Mouse (Mus musculus) neural tube, embryonic 13.5 days (tissue): ENCODE measurements around the gene Tmem136. TPM values are rescaled to one million over a fixed set of nuclear protein-coding genes. Genes with fewer than 3 reads are reported as not detected.

Source experiments
- ATAC-seq: fragments of 200-750 bp; cut with Nextera tagmentation; 2 replicates; pipeline ENCODE4 v1.8.0; 2017; ENCODE audit warnings: low read depth, mild to moderate bottlenecking, moderate TSS enrichment, moderate library complexity
- H3K27ac ChIP-seq: fragments of 300-500 bp; sonication (generic); replicated peaks from 2 replicates; pipeline ENCODE4 v1.5.1; 2015; ENCODE audit warnings: moderate library complexity, mild to moderate bottlenecking, inconsistent platforms
- H3K27me3 ChIP-seq: fragments of 300-500 bp; sonication (generic); 2 replicates; pipeline ENCODE4 v1.6.1; 2015; ENCODE audit warnings: mild to moderate bottlenecking, inconsistent platforms
- H3K36me3 ChIP-seq: fragments of 300-500 bp; sonication (generic); 2 replicates; pipeline ENCODE4 v1.6.1; 2015; ENCODE audit warnings: mild to moderate bottlenecking, inconsistent platforms
- H3K4me1 ChIP-seq: fragments of 300-500 bp; sonication (generic); replicated peaks from 2 replicates; pipeline ENCODE4 v1.6.1; 2015; ENCODE audit warnings: inconsistent platforms
- H3K4me2 ChIP-seq: fragments of 300-500 bp; sonication (generic); 2 replicates; pipeline ENCODE4 v1.6.1; 2015; ENCODE audit warnings: inconsistent platforms, mild to moderate bottlenecking, moderate library complexity
- H3K4me3 ChIP-seq: fragments of 300-500 bp; sonication (generic); 2 replicates; pipeline ENCODE4 v1.5.1; 2015; ENCODE audit warnings: mild to moderate bottlenecking, inconsistent platforms
- H3K9ac ChIP-seq: fragments of 300-500 bp; sonication (generic); 2 replicates; pipeline ENCODE4 v1.6.1; 2015; ENCODE audit warnings: moderate library complexity, mild to moderate bottlenecking, inconsistent platforms
- H3K9me3 ChIP-seq: fragments of 300-500 bp; sonication (generic); 2 replicates; pipeline ENCODE4 v1.6.1; 2016; ENCODE audit warnings: inconsistent platforms
- WGBS: fragments of 180-500 bp; shearing (Covaris S2); methylation state at CpG from one replicate; pipeline ENCODE4 v1.1.7; 2015; 5-methylcytosine and 5-hydroxymethylcytosine counted together
- polyA plus RNA-seq: library from polyadenylated mRNA; unstranded; fragments of >200 nt; fragmentation: Nextera tagmentation; extraction: Ambion mirVana; gene quantifications from 2 replicates; pipeline ENCODE4 v1.2.1, GENCODE M21; 2015

The Tmem136 gene
- polyA plus RNA-seq, 1 experiment from 2014 or later, result 12.9 TPM

DNA sequence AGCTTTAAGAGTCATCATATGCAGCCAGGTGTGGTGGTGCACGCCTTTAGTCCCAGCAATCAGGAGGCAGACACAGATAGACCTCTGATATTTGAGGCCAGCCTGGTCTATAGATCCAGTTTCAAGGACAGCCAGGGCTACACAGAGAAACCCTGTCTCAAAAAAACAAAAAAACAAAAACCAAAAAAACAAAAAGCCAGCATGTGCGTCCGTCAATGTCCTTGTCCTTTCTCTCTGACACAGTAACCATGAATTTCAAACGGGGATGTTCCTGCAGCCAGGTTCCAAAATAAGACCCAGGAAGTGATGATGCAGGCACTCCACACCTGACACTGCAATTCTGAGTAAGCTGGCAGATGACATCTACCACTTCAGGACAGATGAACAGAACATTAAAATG is 21.5 kb downstream of the Tmem136 start:
- Histone ChIP-seq H3K27ac (no peak overlapping the region), H3K9me3 (no peaks in the 10 kb centered on the region), H3K4me2 (no peak overlapping the region), H3K36me3 (no peaks in the 10 kb centered on the region), H3K4me1 (peaks cover 18% of the 10 kb centered on the region), H3K9ac (no peak overlapping the region), H3K4me3 (no peak overlapping the region), H3K27me3 (no peaks in the 10 kb centered on the region)
- ATAC-seq, result no peak
- 90% methylated on average over 4 of the region's 4 CpGs for WGBS

DNA sequence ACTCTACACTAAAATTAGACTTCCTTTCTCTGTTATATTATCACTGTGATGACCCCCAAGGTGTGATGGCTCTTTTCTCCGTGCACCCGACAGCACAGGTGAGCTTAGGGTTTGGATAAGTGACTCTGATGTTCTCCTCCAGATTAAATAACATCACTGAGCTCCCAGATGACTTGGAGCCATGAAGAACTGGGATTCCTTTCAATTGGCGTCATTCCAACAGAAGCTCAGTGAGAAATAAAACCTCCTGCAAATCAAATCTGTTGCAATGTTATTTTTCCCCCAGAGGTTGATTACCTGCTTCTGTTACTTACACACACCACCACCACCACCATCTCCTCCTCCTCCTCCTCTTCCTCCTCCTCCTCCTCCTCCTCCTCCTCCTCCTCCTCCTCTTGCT is 22.6 kb downstream of the Tmem136 start:
- H3K4me3 ChIP-seq, result no peak overlapping the region
- H3K4me1 ChIP-seq, result peaks cover 17% of the 10 kb centered on the region
- no peak for ATAC-seq
- no peaks in the 10 kb centered on the region for H3K27me3 ChIP-seq
- H3K27ac ChIP-seq, result no peak overlapping the region
- H3K9ac ChIP-seq, result no peak overlapping the region
- WGBS, result 62% methylated on average over 3 of the region's 3 CpGs
- H3K4me2 ChIP-seq, result no peak overlapping the region
- no peaks in the 10 kb centered on the region for H3K9me3 ChIP-seq
- no peaks in the 10 kb centered on the region for H3K36me3 ChIP-seq

DNA sequence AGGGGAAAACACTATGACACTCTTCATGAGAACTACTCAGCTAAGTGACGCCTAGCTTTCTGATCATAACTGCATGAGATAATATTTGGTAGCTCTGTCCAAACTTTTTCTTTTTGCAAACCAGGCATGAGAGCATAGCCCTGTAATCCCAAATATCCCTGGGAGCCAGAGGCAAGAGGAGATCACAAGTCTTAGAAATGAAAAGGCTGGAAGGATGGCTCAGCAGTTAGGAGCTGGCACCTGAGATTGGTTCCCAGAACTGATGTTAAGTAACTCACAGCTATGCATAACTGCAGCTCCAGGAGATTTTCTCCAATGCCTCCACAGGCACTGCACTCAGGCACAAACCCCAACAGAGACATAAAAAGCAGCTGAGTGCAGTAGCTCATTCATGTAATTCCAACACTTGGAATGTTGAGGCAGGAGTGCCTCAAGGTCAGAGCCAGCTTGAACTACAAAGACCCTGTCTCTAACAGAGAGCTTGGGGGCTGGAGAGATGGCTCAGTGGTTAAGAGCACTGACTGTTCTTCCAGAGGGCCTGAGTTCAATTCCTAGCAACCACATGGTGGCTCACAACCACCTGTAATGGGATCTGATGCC is 30.6 kb downstream of the Tmem136 start:
- H3K27ac ChIP-seq, result no peak overlapping the region
- H3K36me3 ChIP-seq, result no peaks in the 10 kb centered on the region
- no peak overlapping the region for H3K4me2 ChIP-seq
- no peak overlapping the region for H3K4me3 ChIP-seq
- H3K9ac ChIP-seq, result no peak overlapping the region
- no peak for ATAC-seq
- H3K27me3 ChIP-seq, result no peaks in the 10 kb centered on the region
- WGBS, result 98% methylated on average over 1 of the region's 1 CpGs
- H3K9me3 ChIP-seq, result no peaks in the 10 kb centered on the region
- peaks cover 15% of the 10 kb centered on the region for H3K4me1 ChIP-seq

DNA sequence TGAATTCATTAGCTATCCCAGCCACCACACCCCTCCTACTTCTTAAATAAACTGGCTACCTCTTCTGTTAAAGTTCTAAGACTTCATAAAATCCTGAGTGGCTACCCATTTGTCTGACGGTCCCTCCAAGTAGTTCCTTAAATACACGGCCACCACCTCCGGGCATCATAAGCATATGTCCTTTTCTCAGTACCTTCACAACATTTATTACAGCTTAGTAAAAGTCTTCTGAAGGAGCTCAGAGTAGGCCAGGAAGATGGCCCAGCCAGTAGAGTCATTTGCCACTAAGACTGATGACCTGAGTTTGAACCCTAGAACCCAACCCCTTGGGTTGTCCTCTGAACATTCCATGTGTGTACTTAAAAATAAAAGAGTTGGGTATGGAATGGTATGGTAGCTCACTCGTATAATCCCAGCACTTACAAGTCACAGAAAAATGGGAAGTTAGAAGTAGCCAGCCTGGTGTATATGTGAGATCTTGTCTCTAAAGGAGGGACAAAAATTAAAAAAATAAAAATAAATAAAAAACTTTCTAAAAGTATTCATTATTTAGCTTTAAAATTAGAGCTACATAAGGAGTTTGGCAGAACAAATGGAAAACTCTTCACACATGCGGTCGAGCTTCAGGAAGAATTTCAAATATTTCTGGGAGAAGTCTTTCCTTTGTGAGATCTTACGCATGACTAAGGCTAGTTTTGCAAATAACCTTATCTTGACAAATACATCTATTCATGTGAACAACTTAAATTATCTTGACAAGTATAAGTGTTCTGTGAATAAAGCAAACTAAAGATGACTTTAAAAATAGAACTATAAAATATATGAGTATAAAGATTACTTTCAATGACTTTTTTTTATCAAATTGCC is 31.6 kb downstream of the Tmem136 start:
- H3K27me3 ChIP-seq, result no peaks in the 10 kb centered on the region
- H3K4me1 ChIP-seq, result peaks cover 13% of the 10 kb centered on the region
- H3K9ac ChIP-seq, result no peak overlapping the region
- no peaks in the 10 kb centered on the region for H3K36me3 ChIP-seq
- no peak overlapping the region for H3K27ac ChIP-seq
- ATAC-seq, result no peak
- no peak overlapping the region for H3K4me3 ChIP-seq
- WGBS, result 83% methylated on average over 7 of the region's 7 CpGs
- H3K9me3 ChIP-seq, result no peaks in the 10 kb centered on the region
- H3K4me2 ChIP-seq, result no peak overlapping the region

DNA sequence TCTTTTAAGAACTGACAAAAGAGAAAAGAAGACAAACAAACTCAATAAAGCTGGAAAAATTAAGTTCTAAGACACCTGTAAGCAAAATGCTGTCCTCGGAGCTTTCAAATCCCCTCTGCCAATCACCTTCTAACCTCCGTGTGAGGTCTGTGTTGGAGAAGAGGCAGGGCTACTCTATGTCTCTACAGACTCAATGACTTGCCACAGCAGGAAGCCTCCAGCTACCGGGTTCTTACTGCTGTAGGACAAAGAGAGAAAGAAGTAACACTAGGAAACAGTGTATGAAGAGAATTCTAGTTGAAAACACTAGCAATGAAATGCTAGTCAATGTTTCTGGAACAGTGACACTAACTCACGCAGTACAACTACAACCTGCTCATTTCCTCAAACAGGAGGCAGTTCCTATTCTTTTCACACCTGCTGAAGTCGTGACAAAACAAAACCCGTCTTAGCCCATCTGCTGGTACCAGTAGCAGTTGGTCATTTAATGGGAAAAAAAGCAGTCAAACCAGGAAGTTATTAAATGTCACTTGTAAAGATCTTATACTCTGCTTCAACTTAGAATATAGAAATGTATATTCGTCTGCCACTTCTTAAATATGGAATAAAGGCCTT is 32.8 kb downstream of the Tmem136 start:
- WGBS, result 22% methylated on average over 7 of the region's 7 CpGs
- no peak overlapping the region for H3K4me3 ChIP-seq
- no peaks in the 10 kb centered on the region for H3K9me3 ChIP-seq
- no peaks in the 10 kb centered on the region for H3K27me3 ChIP-seq
- peaks cover 11% of the 10 kb centered on the region for H3K4me1 ChIP-seq
- no peak overlapping the region for H3K4me2 ChIP-seq
- H3K36me3 ChIP-seq, result no peaks in the 10 kb centered on the region
- no peak overlapping the region for H3K27ac ChIP-seq
- no peak for ATAC-seq
- H3K9ac ChIP-seq, result no peak overlapping the region

DNA sequence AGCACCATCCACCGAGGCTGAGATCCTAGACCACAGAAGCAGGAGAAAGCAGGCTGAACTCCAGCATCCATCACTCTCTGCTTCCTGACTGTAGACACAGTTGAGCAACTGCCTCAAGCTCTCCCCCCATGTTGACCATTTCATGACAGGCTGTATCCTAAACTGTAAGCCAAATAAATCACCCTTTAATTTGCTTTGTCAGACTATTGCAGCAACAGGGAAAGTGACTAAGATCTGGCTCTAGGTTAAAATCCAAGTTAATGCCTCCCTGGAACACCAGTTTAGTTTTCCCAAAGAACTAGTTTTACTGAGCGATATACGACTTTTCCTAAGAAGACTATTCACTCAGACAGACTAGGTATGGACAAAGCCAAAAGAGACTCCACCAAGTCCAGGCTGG is 37.7 kb downstream of the Tmem136 start:
- Histone ChIP-seq H3K9me3 (no peaks in the 10 kb centered on the region), H3K36me3 (no peaks in the 10 kb centered on the region), H3K4me1 (peaks cover 4% of the 10 kb centered on the region), H3K27ac (no peak overlapping the region), H3K4me2 (no peak overlapping the region), H3K27me3 (no peaks in the 10 kb centered on the region), H3K4me3 (no peak overlapping the region), H3K9ac (no peak overlapping the region)
- ATAC-seq, result no peak
- 94% methylated on average over 3 of the region's 3 CpGs for WGBS

DNA sequence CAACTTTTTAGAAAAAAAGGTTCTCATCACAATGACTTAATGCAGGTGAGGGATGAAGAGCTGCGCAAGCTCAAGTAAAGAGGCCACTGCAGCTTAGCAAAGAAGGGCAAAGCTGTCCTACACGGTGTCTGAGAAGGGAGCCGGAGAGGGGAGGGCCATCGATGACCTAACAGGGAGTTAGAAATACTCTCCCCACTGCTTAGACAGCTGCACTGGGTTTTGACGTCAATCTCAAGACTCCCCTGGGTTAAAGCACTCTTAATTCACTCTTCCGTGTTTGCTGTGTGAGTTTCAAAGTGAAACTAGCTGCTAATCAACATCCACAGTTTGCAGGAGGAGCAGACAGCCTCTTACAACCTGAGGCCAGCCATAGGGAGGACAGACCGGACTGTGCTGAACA is 40.2 kb downstream of the Tmem136 start:
- Histone ChIP-seq H3K27ac (no peak overlapping the region), H3K36me3 (no peaks in the 10 kb centered on the region), H3K27me3 (no peaks in the 10 kb centered on the region), H3K4me1 (peaks cover 12% of the 10 kb centered on the region), H3K9me3 (no peaks in the 10 kb centered on the region), H3K4me3 (no peak overlapping the region), H3K9ac (no peak overlapping the region), H3K4me2 (no peak overlapping the region)
- no peak for ATAC-seq
- 75% methylated on average over 7 of the region's 7 CpGs for WGBS

DNA sequence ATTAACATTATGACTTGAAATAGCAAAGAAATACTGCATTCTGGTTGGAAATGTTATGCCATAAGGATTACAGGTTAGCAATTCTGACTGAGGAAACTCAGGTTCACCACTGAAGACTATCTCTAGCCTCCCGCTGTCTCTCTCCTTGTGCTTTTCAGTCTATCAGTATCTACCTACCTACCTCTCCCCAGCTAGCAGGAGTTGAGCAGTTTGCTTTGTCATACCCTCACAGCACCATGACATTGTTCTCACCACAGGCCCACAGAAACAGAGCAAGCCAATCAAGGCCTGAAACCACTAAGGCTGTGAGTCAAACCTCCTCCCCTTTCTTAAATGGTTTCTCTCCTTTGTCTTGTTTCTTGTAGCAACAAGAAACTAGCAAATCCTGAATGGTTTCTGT is 41.8 kb downstream of the Tmem136 start:
- WGBS, result 92% methylated on average over 1 of the region's 1 CpGs
- H3K4me2 ChIP-seq, result no peak overlapping the region
- no peaks in the 10 kb centered on the region for H3K9me3 ChIP-seq
- H3K4me1 ChIP-seq, result peaks cover 12% of the 10 kb centered on the region
- no peak for ATAC-seq
- H3K9ac ChIP-seq, result no peak overlapping the region
- H3K27ac ChIP-seq, result no peak overlapping the region
- H3K27me3 ChIP-seq, result no peaks in the 10 kb centered on the region
- no peaks in the 10 kb centered on the region for H3K36me3 ChIP-seq
- H3K4me3 ChIP-seq, result no peak overlapping the region

DNA sequence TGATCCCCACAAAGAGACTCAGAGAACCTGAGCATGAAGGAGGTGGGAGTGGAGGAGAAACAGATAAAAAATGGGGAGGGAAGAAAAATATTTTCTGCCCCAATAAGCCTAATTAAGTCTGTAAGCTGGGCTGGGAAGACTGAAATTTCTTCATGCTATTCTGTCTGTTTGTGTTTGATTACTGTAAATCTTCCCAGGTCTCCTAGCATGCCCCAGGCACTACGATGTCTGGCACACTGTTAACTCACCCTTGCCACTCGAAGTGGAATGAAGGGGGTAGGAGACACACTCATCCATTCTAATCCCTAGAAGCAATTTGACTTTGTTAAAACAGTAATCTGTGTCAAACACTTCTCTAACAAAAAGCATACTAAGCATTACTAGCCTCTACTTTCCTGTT is 44.6 kb downstream of the Tmem136 start:
- WGBS, result 27% methylated on average over 2 of the region's 2 CpGs
- ATAC-seq, result peak; percentile 33; the same call in 1 of the 2 replicates
- Histone ChIP-seq H3K27me3 (no peaks in the 10 kb centered on the region), H3K4me1 (peaks cover 37% of the 10 kb centered on the region), H3K27ac (peak overlapping the region; percentile 81), H3K9me3 (no peaks in the 10 kb centered on the region), H3K4me2 (peak overlapping the region; percentile 57), H3K4me3 (peak overlapping the region; percentile 42; the same call in 1 of the 2 replicates), H3K36me3 (no peaks in the 10 kb centered on the region), H3K9ac (peak overlapping the region; percentile 74)

DNA sequence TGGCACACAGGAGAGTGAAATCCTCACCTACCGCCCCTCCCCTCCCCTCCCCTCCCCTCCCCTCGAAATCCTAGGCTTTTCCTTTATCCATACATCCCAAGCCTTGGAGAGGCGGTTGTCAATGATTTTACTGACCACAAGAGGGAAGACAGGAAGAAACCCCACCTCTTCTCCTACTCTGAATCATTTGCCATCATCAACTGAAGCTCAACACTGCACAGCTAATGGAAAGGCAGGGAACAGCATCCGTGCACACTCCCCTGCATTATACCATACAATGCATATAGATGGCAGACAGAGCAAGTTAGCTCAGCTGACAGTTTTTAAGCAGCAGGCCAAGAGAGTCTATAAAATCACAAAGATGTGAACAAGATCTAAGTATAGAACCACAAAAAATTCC is 45.2 kb downstream of the Tmem136 start:
- Histone ChIP-seq H3K4me3 (peak overlapping the region; percentile 42), H3K9me3 (no peaks in the 10 kb centered on the region), H3K4me1 (peaks cover 41% of the 10 kb centered on the region), H3K36me3 (no peaks in the 10 kb centered on the region), H3K27me3 (no peaks in the 10 kb centered on the region), H3K9ac (peak overlapping the region; percentile 74), H3K27ac (peak overlapping the region; percentile 81), H3K4me2 (peak overlapping the region; percentile 57)
- ATAC-seq, result peak; percentile 93
- WGBS, result 18% methylated on average over 4 of the region's 4 CpGs

DNA sequence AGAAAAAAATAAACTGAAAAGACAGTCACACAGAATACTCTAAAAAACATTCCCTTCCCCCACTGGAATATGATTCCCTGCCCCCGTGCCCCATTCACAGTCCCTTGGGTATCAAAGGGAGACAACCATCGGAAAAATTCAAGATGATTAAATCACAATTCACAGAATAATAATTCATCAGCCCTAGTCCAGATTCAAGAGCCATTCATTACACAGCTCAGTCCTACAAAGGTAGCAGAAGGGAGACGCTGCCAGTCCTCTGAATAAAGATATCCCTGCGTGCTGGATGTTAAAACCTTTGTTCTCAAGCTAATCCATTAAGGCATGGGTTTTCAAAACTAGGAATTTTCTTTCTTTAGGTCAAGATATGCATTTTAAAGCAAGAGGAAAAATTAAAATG is 45.8 kb downstream of the Tmem136 start:
- Histone ChIP-seq H3K9ac (peak overlapping the region; percentile 74), H3K9me3 (no peaks in the 10 kb centered on the region), H3K4me3 (peak overlapping the region; percentile 42), H3K27ac (peak overlapping the region; percentile 81), H3K36me3 (no peaks in the 10 kb centered on the region), H3K4me1 (peaks cover 41% of the 10 kb centered on the region), H3K27me3 (no peaks in the 10 kb centered on the region), H3K4me2 (peak overlapping the region; percentile 57)
- WGBS, result 23% methylated on average over 4 of the region's 4 CpGs
- peak; percentile 81 for ATAC-seq

DNA sequence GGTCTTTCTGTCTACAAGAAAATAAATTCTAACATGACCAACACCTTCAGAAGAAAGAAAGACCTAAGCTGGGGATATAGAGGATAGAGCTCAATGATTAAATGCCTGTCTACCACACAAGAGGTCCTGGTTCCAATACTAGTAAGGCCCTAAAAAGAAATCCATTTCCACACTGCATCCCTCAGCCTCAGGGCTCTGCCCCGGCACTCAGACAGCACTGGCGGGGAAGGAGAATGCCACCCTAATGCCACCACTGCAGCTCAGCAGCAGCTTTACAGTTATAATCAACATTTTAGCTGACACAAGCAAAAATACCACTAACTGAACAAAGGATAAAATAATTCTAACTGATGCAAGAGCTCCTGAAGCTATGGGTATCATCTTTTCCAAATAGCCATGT is 46.2 kb downstream of the Tmem136 start:
- H3K4me2 ChIP-seq, result peak overlapping the region; percentile 57
- WGBS, result 27% methylated on average over 2 of the region's 2 CpGs
- H3K9ac ChIP-seq, result peak overlapping the region; percentile 74
- ATAC-seq, result 0 out of 2 replicates have a peak, but pooled peaks have one; percentile 44
- peak overlapping the region; percentile 42 for H3K4me3 ChIP-seq
- no peaks in the 10 kb centered on the region for H3K27me3 ChIP-seq
- H3K27ac ChIP-seq, result peak overlapping the region; percentile 81
- no peaks in the 10 kb centered on the region for H3K36me3 ChIP-seq
- H3K9me3 ChIP-seq, result no peaks in the 10 kb centered on the region
- peaks cover 41% of the 10 kb centered on the region for H3K4me1 ChIP-seq
